Mouse (Mus musculus) myocyte (in vitro differentiated cells): ENCODE measurements around the gene Krt79. TPM values are rescaled to one million over a fixed set of nuclear protein-coding genes. Genes with fewer than 3 reads are reported as not detected.

Source experiments
- H3K27me3 ChIP-seq: one replicate; pipeline ENCODE4 v1.6.1; 2011; ENCODE audit not compliant: control insufficient read depth, insufficient read depth, insufficient read length
- H3K36me3 ChIP-seq: one replicate; pipeline ENCODE4 v1.6.1; 2011; ENCODE audit not compliant: control insufficient read depth, insufficient read depth
- H3K4me2 ChIP-seq: one replicate; pipeline ENCODE4 v1.6.1; 2011; ENCODE audit warnings: low read depth, control low read depth
- H3K4me3 ChIP-seq: one replicate; pipeline ENCODE4 v1.5.1; 2011; ENCODE audit warnings: mild to moderate bottlenecking, control low read depth, moderate library complexity
- H3K79me2 ChIP-seq: one replicate; pipeline ENCODE4 v1.6.1; 2011; ENCODE audit not compliant: control insufficient read depth, insufficient read depth
- H3ac ChIP-seq: one replicate; pipeline ENCODE4 v1.6.1; 2011; ENCODE audit not compliant: control insufficient read depth, insufficient read length
- CEBPB ChIP-seq: IDR thresholded peaks from 2 replicates; pipeline ENCODE4 v1.6.1; 2011; ENCODE audit warnings: mild to moderate bottlenecking, moderate library complexity; ENCODE audit not compliant: poor library complexity, insufficient read depth, severe bottlenecking
- E2F4 ChIP-seq: IDR thresholded peaks from one replicate; pipeline ENCODE4 v1.6.1; 2011; ENCODE audit warnings: mild to moderate bottlenecking, control low read depth, moderate library complexity; ENCODE audit not compliant: insufficient read depth
- MAX ChIP-seq: IDR thresholded peaks from one replicate; pipeline ENCODE4 v1.6.1; 2011; ENCODE audit warnings: low read depth, mild to moderate bottlenecking, control low read depth
- MYOD1 ChIP-seq, 3 experiments: IDR thresholded peaks; one replicate each; pipeline ENCODE4 v1.6.1; 2011; ENCODE audit warnings: control low read depth in 2 of 3, low read depth in 2 of 3, mild to moderate bottlenecking in 2 of 3, moderate library complexity in 1 of 3; ENCODE audit not compliant: insufficient read length in 2 of 3, control insufficient read depth in 1 of 3
- MYOG ChIP-seq, 3 experiments: IDR thresholded peaks; one replicate each; pipeline ENCODE4 v1.6.1; 2011; ENCODE audit warnings: control low read depth in 2 of 3, low read depth in 2 of 3, mild to moderate bottlenecking in 2 of 3; ENCODE audit not compliant: insufficient read length in 2 of 3, control insufficient read depth in 1 of 3, insufficient read depth in 1 of 3
- POLR2A ChIP-seq: IDR thresholded peaks from one replicate; pipeline ENCODE4 v1.6.1; 2011; ENCODE audit warnings: low read depth, mild to moderate bottlenecking, control low read depth, moderate library complexity; ENCODE audit not compliant: insufficient read length
- POLR2AphosphoS2 ChIP-seq: IDR thresholded peaks from one replicate; pipeline ENCODE4 v1.6.1; 2011; ENCODE audit warnings: low read depth, control low read depth; ENCODE audit not compliant: insufficient read length
- REST ChIP-seq: IDR thresholded peaks from one replicate; pipeline ENCODE4 v1.6.1; 2011; ENCODE audit warnings: mild to moderate bottlenecking, control low read depth, moderate library complexity; ENCODE audit not compliant: insufficient read depth, insufficient read length
- SRF ChIP-seq: IDR thresholded peaks from one replicate; pipeline ENCODE4 v1.6.1; 2011; ENCODE audit warnings: low read depth; ENCODE audit not compliant: control insufficient read depth, insufficient read length
- TCF12 ChIP-seq: IDR thresholded peaks from one replicate; pipeline ENCODE4 v1.6.1; 2011; ENCODE audit warnings: mild to moderate bottlenecking, control low read depth; ENCODE audit not compliant: poor library complexity, insufficient read depth, severe bottlenecking
- TCF3 ChIP-seq: IDR thresholded peaks from one replicate; pipeline ENCODE4 v1.6.1; 2011; ENCODE audit warnings: low read depth, control low read depth; ENCODE audit not compliant: insufficient read length
- USF1 ChIP-seq: IDR thresholded peaks from one replicate; pipeline ENCODE4 v1.6.1; 2011; ENCODE audit warnings: low read depth, mild to moderate bottlenecking, control low read depth, moderate library complexity
- polyA plus RNA-seq: library from polyadenylated mRNA; unstranded; fragments of >200 nt; fragmentation: generic; extraction: Trizol; gene quantifications from one replicate; pipeline ENCODE4 v1.2.1, GENCODE M21; 2012; ENCODE audit warnings: missing spikeins

Krt79 gene
- polyA plus RNA-seq, 1 experiment, result 0.04 TPM

DNA sequence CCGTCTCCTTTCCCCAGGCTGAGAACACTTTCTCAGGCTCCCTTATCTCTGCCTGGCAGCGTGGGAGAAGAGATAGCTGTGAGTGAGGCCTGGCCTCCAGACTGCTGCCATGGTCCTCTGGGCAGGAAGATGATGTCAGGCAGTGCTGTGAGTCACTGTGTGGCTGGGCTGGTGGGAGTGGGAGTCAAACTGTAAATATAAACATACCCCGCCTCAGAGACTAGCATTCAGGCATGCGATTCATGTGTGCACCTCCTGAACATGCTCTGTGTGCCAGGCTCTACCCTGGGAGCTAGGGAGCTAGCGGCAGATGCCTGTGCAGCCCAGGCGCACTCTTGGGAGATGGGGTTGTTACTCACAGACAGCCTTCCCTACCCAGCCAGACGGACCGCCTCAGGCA, 1.8 kb upstream of the Krt79 start:
- Histone ChIP-seq H3K4me3 (no peak overlapping the region), H3K4me2 (peak overlapping the region; percentile 36), H3K27me3 (peaks cover 22% of the 10 kb centered on the region), H3ac (no peak overlapping the region), H3K79me2 (no peaks in the 10 kb centered on the region), H3K36me3 (no peaks in the 10 kb centered on the region)
- TF ChIP-seq MYOD1 (IDR thresholded peaks at IDR 0.05; ENCODE audit: control insufficient read depth in 1 of 3, insufficient read length in 2 of 3, low read depth in 2 of 3) (no peak), TCF3 (no peak), MAX (no peak), USF1 (no peak), E2F4 (no peak), CEBPB (no peak), POLR2AphosphoS2 (no peak), POLR2A (no peak), MYOG (IDR thresholded peaks at IDR 0.05; ENCODE audit: control insufficient read depth in 1 of 3, insufficient read depth in 1 of 3, insufficient read length in 2 of 3, low read depth in 2 of 3) (no peak), REST (no peak), TCF12 (no peak), SRF (no peak)

DNA sequence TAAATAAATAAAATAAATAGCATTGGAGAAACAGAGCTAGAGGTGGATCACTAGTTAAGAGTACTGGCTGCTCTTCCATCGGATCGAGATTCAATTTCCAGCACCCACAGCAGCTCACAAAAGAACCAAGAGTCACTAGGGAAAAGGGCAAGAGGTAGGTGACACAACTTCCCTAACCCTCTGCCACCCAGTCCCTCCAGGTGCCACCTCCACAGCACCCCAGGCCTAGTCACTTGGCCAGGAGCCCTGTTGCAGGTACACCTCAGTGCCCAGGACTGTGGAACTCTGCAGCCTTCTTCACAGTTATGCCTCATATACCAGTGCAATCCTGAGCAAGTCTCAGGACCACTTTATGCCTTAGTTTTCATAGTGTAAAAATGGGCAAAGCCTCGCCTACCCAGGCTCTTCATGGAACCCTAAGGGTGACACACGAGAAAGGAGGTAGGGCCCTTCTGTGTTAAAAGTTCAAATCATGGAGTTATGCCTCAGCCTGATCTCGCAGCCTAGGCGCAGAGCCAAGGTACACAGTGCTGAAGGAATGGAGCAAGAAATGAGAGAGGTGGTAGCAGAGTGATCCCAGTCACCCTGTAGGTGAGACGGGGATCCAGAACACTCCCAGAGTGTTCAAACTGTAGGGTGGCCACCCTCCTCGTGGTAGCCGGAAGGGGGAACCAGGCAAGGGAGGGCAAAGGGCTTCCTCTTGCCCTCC, 1.4 kb downstream of the Krt79 start:
- TF ChIP-seq USF1 (no peak), E2F4 (no peak), MAX (no peak), SRF (no peak), REST (no peak), CEBPB (no peak), TCF3 (no peak), MYOD1 (IDR thresholded peaks at IDR 0.05; ENCODE audit: control insufficient read depth in 1 of 3, insufficient read length in 2 of 3, low read depth in 2 of 3) (no peak)
- Histone ChIP-seq H3K79me2 (no peaks in the 10 kb centered on the region), H3ac (no peak overlapping the region), H3K27me3 (peaks cover 41% of the 10 kb centered on the region), H3K4me2 (no peak overlapping the region), H3K4me3 (no peak overlapping the region), H3K36me3 (no peaks in the 10 kb centered on the region)

DNA sequence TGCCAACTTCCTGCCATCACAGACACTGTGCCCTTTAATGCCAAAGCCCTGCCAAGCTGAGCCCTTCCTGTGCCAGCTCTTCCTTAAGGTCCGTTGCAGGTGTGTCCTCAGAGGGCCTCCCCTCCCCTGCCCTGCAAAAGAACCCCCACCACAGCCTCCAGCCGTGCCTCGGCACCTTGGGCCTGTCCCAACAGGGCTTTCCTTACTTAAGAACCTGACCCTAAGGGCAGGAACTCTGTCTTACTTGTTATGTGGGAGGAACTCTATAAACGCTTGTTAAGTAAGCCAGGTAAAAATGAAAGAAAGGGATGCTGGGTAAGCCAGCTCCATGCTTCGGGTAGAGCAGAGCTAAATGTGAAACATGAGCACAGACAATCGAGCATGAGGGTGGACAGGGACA, 7.1 kb downstream of the Krt79 start:
- Histone ChIP-seq H3K4me3 (no peak overlapping the region), H3K79me2 (no peaks in the 10 kb centered on the region), H3K4me2 (no peak overlapping the region), H3K36me3 (no peaks in the 10 kb centered on the region), H3ac (no peak overlapping the region), H3K27me3 (peaks cover 73% of the 10 kb centered on the region)
- TF ChIP-seq MYOG (IDR thresholded peaks at IDR 0.05; ENCODE audit: control insufficient read depth in 1 of 3, insufficient read depth in 1 of 3, insufficient read length in 2 of 3, low read depth in 2 of 3) (no peak), USF1 (no peak), REST (no peak), E2F4 (no peak), SRF (no peak), POLR2A (no peak), CEBPB (no peak), TCF12 (no peak), TCF3 (no peak), MAX (no peak), POLR2AphosphoS2 (no peak), MYOD1 (IDR thresholded peaks at IDR 0.05; ENCODE audit: control insufficient read depth in 1 of 3, insufficient read length in 2 of 3, low read depth in 2 of 3) (no peak)

DNA sequence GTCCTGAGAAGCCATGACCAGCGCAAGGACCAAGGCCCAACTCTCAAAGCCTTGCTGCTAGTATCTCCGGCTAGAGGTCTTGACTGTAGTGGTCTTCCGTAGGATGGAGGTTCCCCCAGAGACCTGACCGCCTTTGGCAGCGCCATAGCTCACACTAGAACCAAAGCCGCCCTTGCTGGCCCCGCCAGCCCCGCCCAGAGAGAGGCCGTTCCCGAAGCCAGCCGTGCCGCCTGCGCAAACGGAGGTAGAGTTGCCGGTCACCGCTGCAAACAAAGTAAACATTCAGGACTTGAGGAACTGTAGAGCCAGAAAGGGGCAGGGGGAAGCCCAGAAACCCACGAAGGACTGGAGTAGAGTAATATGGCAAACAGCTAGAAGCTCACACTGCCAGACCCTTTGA, 10.5 kb downstream of the Krt79 start:
- H3K36me3 ChIP-seq, result no peaks in the 10 kb centered on the region
- H3K27me3 ChIP-seq, result peaks cover 65% of the 10 kb centered on the region
- no peaks in the 10 kb centered on the region for H3K79me2 ChIP-seq
- H3ac ChIP-seq, result no peak overlapping the region
- no peak for TF ChIP-seq REST
- no peak for TF ChIP-seq POLR2A
- TF ChIP-seq POLR2AphosphoS2, result no peak
- no peak for TF ChIP-seq MAX
- no peak for TF ChIP-seq MYOG (IDR thresholded peaks at IDR 0.05; ENCODE audit: control insufficient read depth in 1 of 3, insufficient read depth in 1 of 3, insufficient read length in 2 of 3, low read depth in 2 of 3)
- no peak for TF ChIP-seq E2F4
- TF ChIP-seq USF1, result no peak
- TF ChIP-seq TCF12, result no peak
- no peak for TF ChIP-seq TCF3
- no peak for TF ChIP-seq CEBPB
- TF ChIP-seq MYOD1 (IDR thresholded peaks at IDR 0.05; ENCODE audit: control insufficient read depth in 1 of 3, insufficient read length in 2 of 3, low read depth in 2 of 3), result no peak
- no peak for TF ChIP-seq SRF
- no peak overlapping the region for H3K4me3 ChIP-seq
- no peak overlapping the region for H3K4me2 ChIP-seq
